Mouse (Mus musculus): Measurements from ENCODE around the gene H2afz.
A peak's percentile ranks its signal among the peaks of the same experiment; 100 is the strongest.
"Not testable (repeated sequence)": the region's sequence is repeated elsewhere in the genome, so short reads cannot be mapped to it uniquely, and the experiment has no call there.

Gene H2afz

DNA sequence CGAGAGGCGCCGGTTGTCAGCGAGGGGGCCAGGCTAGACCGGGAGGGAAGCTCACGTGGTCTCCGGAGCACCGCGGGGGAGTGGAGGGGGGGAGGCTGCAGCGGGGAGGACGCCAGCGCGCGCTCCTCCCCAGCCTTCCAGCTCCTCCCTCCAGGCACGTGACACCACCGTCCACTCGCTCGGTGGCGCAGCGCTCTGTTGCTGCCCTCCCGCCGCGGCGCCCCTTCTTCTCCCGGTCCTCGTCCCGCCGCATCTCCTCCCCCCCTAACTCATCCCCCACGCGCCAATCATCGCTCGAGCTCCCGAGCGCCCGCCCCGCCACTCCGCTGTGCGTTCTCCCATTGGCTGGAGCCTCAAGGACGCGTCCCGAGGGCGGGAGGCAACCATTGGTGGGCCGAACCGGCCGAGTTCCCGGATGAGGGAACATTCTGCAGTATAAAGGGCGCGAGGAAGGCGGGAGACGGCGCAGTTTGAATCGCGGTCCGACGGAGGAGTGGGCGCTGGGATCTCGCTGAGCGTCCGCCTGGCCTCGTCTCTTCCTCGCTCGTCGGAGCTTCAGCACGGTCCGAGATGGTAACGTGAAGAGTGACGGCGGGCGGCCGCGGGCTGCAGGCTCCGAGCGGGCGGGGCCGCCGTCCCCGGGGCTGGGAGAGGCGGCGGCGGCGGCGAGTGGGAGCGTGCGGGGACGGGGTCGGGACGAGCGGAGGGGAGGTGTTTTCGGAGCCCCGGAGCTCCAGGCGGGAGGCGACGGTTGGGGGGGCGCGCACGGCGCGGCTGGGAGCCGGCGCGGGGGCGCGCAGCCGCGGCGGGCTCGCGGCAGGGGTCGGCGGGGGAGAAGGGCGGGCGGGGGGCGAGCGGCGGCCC lies at the start of gene H2afz:
Gene H2afz (plus strand): TSS at position 364 of the 864 bp plus-strand sequence.
- peak; percentile 97 for DNase-seq

- no peak for DNase-seq
Measured at GRCm38 (mm10) chr3:137818713-137819112, 45.6 kb upstream of the H2afz start.

DNA sequence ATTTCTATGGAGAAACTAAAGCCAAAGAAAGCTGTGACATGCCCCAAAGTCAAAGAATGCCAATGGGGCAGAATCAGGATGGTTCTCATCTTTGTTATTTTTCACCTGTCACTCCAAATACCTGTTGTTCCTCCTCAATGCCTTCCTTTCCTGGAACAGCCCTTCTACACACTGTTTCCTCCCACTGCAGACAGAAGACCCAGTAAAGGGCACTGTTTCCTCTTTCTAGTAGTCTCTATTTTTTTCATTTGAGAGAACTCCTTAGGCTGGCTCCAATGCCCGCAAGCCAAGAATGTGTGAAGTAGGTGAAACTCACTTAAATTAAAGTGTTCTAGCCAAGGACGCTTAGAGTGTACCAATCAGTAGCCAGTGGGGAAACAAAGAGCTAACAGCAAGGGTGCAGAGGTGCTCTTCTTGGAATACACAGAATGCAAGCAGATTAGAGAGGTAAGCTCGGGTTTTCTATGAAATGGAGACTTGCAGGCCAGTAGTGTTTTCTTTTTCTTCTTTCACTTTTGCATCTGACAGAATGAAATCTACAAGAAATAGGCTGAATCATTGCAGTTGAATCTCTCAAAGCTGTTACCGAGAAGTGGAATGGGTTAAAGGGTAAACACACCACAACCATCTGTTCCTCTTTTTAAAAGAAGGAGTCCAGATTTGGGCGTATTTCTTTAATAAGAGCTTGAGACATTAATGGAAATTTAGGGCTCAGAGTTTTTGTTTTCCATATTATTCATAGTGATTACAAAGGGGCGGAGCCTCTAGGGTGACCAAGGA lies 43.4 kb upstream of the H2afz start:
- DNase-seq = no peak

DNA sequence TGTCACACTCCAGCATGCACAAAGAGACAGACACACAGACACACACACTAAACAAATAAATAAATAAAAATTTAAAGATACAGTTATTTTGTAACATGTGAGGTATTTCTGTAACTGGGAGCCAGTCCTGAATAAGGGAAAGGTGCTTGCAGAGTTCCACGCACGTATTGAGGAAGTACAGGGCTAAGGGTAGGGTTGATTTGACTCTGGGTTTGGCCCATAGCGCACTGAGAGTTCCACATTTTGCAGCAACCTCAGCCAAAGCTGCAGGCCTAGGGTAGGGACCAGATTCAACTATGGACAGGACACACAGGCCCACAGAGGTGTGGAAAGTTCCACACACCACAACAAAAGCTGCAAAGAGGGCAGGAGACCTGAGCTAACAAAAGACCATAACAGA lies 41.0 kb upstream of the H2afz start:
- no peak for DNase-seq

DNA sequence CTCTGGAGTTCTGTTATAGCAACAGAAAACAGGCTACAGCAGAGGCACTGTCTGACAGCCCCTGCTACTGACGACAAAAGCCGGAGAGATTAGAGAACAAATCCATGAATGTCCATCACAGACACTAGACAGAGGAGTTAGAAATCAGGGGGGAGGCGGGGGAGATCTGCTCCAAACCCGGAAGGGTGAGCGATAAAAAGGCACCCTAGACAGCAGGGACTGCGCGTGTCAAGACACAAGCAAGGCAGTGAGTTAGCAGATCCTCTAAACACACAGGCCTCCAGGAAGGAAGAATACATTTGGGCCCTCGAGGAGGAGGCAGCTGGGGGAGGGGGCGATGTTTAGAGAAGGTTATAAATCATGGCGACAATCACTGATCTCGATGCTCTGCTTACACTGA lies 36.6 kb upstream of the H2afz start:
- no peak for DNase-seq

- DNase-seq = no peak
Measured at GRCm38 (mm10) chr3:137831156-137831555, 33.1 kb upstream of the H2afz start.

DNA sequence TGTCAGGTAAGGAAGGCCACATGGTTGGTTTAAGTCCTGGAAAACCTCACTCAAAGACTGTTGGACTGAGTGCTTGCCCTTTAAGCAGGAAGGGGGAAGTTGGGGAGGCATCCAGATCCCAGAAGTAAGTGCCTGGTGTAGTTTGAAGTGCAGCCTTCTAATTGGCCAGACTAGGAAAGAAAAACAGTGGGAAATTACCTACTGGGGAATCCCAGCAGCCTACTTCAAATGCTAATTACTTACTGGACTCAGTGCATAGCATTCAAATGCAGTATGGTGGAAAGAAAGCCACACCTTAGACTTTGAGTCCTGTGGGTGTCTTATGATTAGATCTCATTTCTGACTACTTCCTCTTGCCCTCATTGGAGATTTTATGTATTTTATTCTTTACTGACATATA lies 31.2 kb upstream of the H2afz start:
- DNase-seq = no peak

GRCm38 (mm10) chr3:137833698-137834097 lies 30.6 kb upstream of the H2afz start:
- DNase-seq = no peak

DNA sequence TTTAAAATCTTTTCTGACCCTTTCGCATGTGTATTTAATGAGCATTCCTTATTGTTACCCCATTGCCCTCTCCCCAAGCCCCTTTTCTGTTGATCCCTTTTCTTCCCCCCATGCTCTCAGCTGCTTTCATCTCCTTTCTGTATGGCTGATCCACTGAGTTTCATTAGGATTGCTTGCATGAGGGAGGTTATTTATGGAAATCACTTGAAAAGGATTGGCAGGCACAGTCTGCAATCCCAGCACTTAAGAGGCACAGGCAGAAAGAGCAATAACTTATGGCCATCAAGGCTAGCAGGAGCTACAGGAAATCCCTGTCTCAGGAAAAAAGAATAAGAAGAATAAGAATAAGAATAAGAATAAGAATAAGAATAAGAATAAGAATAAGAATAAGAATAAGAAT lies 27.7 kb upstream of the H2afz start:
- DNase-seq = no peak

GRCm38 (mm10) chr3:137838160-137838559 lies 26.1 kb upstream of the H2afz start:
- DNase-seq = no peak

DNA sequence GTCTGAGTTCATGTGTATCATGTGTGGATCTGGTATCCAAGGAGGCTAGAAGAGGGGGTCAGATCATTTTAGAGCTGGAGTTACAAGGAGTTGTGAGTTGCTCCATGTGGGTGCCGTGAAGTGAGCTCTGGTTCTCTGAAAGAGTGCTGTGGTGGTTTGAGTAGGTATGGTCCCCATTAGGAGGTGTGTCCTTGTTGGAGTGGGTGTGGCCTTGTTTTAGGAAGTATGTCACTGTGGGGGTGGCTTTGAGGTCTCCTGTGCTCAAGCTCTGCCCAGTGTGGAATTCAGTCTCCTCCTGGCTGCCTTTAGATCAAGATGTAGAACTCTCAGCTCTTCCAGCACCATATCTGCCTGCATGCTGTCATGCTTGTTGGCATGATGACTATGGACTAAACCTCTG lies 21.3 kb upstream of the H2afz start:
- no peak for DNase-seq

DNA sequence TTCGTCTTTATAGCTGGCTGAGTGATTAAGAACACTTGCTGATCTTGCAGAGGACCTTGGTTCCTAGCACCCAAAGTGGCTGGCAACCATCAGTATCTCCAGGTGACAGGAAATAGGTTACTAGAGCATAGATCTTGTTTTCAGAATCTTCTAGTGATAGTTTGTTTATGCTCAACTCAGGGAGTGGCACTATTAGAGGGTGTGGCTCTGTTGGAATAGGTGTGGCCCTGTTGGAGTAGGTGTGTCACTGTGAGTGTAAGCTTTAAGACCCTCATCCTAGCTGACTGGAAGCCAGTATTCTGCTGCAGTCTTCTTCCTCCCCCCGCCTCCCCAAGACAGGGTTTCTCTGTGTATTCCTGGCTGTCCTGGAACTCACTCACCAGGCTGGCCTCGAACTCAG lies 20.0 kb upstream of the H2afz start:
- DNase-seq = no peak

GRCm38 (mm10) chr3:137846552-137846951 lies 17.7 kb upstream of the H2afz start:
- DNase-seq = no peak

DNA sequence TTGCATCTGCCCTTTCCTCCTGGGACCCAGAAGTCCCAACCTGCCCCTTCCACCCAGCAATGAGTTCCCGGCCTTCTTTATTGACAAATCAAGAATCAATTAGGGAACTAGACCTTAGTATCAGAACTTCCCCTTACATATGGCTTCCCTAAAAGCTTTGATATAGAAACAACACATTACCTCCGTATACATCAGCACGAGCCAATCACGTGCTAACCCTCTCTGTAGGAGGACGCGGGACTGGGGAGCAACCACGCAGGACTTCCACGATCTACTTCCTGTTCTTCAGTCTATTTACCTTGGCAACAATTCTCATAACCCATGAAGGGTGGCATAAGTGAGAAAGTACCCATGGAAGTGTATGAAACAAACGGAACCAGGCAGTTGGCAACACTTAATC lies 15.9 kb upstream of the H2afz start:
- DNase-seq = no peak

DNA sequence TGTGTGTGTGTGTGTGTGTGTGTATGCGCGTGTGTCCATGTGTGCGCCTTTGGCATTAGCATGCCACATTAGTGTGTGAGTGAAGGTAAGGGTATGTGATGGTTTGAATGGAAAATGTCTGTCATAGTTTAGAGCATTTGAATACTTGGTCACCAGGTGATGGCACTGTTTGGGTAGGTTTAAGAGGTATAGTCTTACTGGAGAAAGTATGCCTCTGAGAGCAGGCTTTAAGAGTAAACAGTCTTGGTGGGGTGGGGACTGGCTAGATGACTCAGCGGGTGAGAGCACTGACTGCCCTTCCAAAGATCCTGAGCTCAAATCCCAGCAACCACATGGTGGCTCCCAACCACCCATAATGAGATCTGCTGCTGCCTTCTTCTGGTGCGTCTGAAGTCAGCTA lies 14.6 kb upstream of the H2afz start:
- no peak for DNase-seq

- DNase-seq = no peak
Measured at GRCm38 (mm10) chr3:137851196-137851595, 13.1 kb upstream of the H2afz start.

DNA sequence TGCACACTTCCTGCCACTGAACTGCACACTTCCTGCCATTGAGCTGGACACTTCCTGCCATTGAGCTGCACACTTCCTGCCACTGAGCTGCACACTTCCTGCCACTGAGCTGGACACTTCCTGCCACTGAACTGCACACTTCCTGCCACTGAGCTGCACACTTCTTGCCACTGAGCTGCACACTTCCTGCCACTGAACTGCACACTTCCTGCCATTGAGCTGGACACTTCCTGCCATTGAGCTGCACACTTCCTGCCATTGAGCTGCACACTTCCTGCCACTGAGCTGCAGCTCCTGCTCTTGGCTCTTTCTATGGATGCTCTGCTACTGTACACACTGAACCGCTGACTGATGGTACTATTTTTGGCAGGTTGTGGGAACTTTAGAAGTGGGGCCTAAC lies 11.3 kb upstream of the H2afz start:
- not testable (repeated sequence) for DNase-seq

DNA sequence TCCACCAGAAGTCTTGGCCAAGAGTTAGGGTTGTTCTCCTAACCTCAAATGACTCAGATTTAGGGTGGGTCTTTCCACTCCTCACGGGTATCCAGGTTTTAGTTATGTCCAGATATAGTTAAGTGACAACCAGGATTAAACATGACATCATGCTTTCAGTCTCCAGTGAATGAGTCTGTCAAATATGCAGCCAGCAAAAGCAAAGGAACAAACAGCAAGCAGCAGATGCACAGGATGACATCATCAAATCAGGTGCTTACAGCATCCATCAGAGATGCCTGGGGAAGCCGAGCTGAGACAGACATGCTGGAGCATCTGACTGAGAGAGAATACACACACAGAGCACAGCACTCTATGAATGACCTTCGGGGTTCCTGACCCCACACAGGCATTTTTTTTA lies 9.0 kb upstream of the H2afz start:
- no peak for DNase-seq

- DNase-seq = no peak
Measured at GRCm38 (mm10) chr3:137856061-137856460, 8.2 kb upstream of the H2afz start.

GRCm38 (mm10) chr3:137860394-137861170 lies 3.7 kb upstream of the H2afz start:
- no peak for DNase-seq

DNA sequence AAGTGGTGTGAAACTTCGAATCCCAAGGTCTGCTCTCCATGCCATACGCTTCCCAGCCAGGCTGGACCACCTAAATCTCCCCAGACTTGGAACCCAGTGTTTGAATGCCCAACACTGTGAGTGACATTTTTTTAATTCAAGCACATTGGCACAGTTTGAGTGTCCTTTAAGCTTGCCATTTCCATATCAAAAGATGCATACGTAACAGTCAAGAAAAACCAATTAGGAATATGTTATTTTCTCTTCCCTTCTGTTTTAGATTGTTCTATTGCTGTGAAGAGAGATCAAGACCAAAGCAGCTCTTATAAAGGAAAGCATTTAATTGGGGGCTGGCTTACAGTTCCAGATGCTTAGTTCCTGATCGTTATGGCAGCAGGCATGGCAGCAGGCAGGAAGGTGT lies 2.9 kb upstream of the H2afz start:
- DNase-seq = no peak

GRCm38 (mm10) chr3:137862600-137862999 lies 1.7 kb upstream of the H2afz start:
- no peak for DNase-seq

DNA sequence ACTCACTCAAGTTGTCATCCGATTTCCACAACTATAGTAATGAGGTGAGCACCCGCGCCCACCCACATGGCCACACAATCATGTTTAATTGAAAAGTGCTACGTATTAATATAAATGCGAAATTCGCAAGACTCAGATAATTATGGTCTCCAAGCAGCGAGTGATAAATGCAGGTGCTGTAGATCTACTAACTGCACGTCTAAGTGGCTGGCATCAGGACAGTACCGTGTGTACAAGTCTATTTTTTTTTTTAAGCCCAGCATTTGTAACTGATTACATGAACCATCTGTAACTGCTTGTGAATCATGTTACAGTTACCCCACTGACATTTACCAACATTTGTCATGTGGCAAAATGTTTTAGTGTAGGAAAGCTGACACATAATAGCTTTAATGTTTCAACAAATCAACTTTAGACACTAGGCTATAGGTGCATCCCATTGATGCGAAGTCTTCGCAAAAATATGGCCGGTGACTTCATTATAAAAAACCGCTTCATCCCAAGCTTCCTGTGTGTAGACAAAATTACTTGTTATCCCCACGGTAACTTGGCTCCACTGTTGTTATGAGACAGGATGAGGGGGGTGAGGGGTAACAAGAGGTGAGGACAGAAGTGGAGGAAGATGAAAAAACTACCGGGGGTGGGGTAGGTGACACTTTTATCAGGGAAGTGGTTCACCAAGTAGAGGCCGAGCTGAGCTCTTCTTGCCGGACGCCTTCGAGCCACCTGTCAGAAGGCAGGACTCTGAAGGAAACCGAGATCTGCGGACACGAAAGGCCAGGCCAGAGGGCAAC lies 760 bp upstream of the H2afz start:
- no peak for DNase-seq

All from kidney, adult 11 months (tissue).